Mouse (Mus musculus): ENCODE results near the gene Acbd5.

Acbd5 gene

GRCm38 (mm10) chr2:23068894-23069744 is 1.2 kb downstream of the Acbd5 start:
- peak; percentile 95 for DNase-seq

DNA sequence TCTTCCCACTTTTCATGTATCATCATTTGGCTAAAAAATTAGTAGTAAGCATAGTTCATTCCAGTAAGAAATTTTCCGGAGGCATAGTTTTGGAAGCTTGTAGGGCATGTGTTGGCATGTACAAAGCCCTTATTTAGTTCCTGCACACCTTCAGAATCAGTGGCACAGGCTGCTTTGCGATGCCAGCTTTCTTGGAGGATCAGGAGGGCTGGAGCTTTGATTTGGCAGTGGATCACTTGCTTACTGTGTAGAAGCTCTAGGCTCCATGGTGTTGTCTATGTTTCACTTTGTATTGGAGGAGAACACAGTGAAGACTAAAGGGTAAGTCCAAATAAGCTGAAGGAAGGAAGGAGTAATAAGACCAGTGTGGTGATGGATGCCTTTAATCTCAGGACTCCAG is 2.5 kb downstream of the Acbd5 start:
- no peak for DNase-seq

- no peak for DNase-seq
Measured at GRCm38 (mm10) chr2:23071406-23071805, 3.4 kb downstream of the Acbd5 start.

- peak; percentile 38 for DNase-seq
Measured at GRCm38 (mm10) chr2:23075846-23076245, 7.9 kb downstream of the Acbd5 start.

- DNase-seq: no peak
Measured at GRCm38 (mm10) chr2:23076783-23077182, 8.8 kb downstream of the Acbd5 start.

- DNase-seq: no peak
Measured at GRCm38 (mm10) chr2:23077693-23078092, 9.7 kb downstream of the Acbd5 start.

GRCm38 (mm10) chr2:23078588-23078987 is 10.6 kb downstream of the Acbd5 start:
- peak; percentile 73 for DNase-seq

DNA sequence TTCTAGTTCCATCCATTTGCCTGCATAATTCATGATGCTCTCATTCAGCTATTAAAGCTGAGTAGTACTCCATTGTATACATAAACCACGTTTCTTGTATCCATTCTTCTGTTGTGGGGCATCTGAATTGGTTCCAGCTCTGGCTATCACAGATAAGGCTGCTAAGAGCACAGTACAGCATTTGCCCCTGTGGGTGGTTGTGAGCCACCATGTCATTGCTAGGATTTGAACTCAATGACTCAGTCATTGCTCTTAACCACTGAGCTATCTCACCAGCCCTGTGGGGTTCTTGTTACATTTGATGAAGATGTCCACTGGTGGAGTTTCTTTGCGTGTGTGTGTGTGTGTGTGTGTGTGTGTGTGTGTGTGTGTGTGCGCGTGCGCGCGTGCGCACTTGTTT is 16.6 kb downstream of the Acbd5 start:
- no peak for DNase-seq

- DNase-seq: peak; percentile 45
Measured at GRCm38 (mm10) chr2:23092216-23092615, 24.2 kb downstream of the Acbd5 start.

GRCm38 (mm10) chr2:23097028-23097427 is 29.1 kb downstream of the Acbd5 start:
- no peak for DNase-seq

DNA sequence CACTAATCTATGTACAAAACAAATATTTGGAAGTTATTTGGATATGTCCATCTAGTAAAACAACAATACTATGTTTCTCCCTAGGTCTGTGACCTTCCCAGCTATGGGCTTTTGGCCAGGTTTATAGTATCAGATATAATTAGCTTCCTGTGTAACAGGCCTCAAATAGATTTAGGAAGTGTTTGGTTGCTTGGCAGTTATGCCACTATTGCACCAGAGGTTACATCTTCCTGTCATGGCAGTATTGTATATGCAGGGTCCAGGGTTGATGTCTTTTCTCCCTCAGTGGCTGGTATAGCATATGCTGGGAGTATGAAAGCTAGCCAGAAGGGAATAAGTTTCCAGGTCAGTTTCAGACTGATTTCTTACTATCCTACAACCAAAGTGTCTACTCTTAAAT is 34.3 kb downstream of the Acbd5 start:
- no peak for DNase-seq

- DNase-seq: no peak
Measured at GRCm38 (mm10) chr2:23119573-23119972, 51.6 kb downstream of the Acbd5 start.

DNA sequence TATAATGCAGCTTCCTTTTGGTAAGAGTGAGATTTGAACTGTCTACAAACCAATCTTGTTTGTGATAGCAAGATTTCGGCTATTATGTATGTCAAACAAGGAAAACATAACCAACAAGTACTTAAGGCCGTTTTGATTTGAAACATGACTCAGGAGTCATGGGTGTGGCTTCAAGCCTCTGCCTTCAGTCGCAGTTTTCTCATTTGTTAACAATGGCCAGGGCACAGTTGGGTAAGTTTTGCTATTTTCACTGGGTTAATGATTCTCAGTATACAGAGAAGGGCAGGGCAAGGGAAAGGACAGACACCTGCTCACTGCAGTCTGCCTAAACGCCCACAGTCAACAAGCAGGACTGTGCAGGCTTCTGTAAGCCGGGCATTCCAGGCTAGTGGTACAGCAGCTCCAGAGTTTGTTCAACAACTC is 87.2 kb downstream of the Acbd5 start:
- DNase-seq: peak; percentile 47

GRCm38 (mm10) chr2:23155777-23156607 is 88.0 kb downstream of the Acbd5 start, which contains the start of the genes Mastl and Yme1l1:
Gene Mastl (minus strand): TSS chr2:23156024.
Gene Yme1l1 (plus strand): TSS chr2:23156369.
- peak; percentile 98 for DNase-seq

DNA sequence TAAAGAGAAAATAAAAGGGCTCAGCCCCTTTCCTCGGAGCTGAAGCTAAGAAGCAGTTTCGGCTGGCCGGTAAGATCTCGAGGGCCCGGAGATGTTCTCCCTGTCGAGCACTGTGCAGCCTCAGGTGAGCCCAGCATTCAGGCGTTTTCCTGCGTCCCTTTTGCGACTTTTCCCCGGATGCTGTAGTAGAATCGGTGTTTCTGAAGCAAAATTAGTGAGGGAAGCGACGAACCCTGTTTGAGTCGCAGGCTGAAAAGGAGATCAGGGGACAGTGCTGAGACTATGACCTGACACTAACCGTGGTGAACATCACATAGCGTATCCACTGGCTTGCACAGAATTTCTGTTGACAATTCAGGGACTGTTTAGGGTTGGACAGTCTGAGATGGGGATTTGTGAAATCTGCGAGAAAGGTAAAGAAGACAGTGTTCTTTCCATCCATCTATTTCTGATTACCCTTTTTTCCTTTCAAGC is 88.7 kb downstream of the Acbd5 start:
- no peak for DNase-seq

Measured in kidney, adult 9 months (tissue).